Mouse (Mus musculus) cerebellum, adult 2 months (tissue): ENCODE data around the gene Gga1. TPM values are rescaled to one million over a fixed set of nuclear protein-coding genes. Genes with fewer than 3 reads are reported as not detected.

ENCODE experiments used
- DNase-seq, 2 experiments: peaks; one replicate each; pipeline ENCODE4 v3.0.0; 2021
- H3K27ac ChIP-seq: fragments of 200-500 bp; 2 replicates; pipeline ENCODE4 v1.5.1; 2012; ENCODE audit warnings: low read length, control low read depth, inconsistent platforms; ENCODE audit not compliant: insufficient read depth
- H3K27me3 ChIP-seq: fragments of 200-500 bp; 2 replicates; pipeline ENCODE4 v1.6.1; 2012; ENCODE audit warnings: inconsistent platforms, mild to moderate bottlenecking, low read length, moderate library complexity; ENCODE audit not compliant: control insufficient read depth, insufficient read depth
- H3K4me1 ChIP-seq: fragments of 200-500 bp; 2 replicates; pipeline ENCODE4 v1.6.1; 2011; ENCODE audit warnings: low read length; ENCODE audit not compliant: control insufficient read depth, insufficient read depth
- H3K4me3 ChIP-seq: fragments of 200-500 bp; replicated peaks from 2 replicates; pipeline ENCODE3; 2011; ENCODE audit warnings: mild to moderate bottlenecking, low read depth, low read length, control low read depth; ENCODE audit not compliant: insufficient read depth
- CTCF ChIP-seq: fragments of 200-500 bp; IDR thresholded peaks from 2 replicates; pipeline ENCODE4 v1.5.1; 2011; ENCODE audit warnings: low read depth, mild to moderate bottlenecking, control low read depth, low read length, moderate library complexity, borderline replicate concordance; ENCODE audit not compliant: insufficient read depth
- POLR2A ChIP-seq: fragments of 200-500 bp; IDR thresholded peaks from 2 replicates; pipeline ENCODE4 v1.6.1; 2011; ENCODE audit warnings: low read length, control low read depth, borderline replicate concordance; ENCODE audit not compliant: insufficient read depth
- WGBS: fragments of 180-500 bp; shearing (Covaris S2); methylation state at CpG from one replicate; pipeline ENCODE4 v1.1.7; 2018; 5-methylcytosine and 5-hydroxymethylcytosine counted together
- polyA plus RNA-seq: library from polyadenylated mRNA; depleted of rRNA; stranded (reverse); fragments of >200 nt; gene quantifications from 2 replicates; pipeline ENCODE4 v1.2.3, GENCODE M21; 2012

The Gga1 gene
- polyA plus RNA-seq, 1 experiment: 80.8 TPM

- WGBS: 69% methylated on average over 18 of the region's 18 CpGs
Measured at GRCm38 (mm10) chr15:78900585-78901421, 23.8 kb downstream of the Gga1 start.

DNA sequence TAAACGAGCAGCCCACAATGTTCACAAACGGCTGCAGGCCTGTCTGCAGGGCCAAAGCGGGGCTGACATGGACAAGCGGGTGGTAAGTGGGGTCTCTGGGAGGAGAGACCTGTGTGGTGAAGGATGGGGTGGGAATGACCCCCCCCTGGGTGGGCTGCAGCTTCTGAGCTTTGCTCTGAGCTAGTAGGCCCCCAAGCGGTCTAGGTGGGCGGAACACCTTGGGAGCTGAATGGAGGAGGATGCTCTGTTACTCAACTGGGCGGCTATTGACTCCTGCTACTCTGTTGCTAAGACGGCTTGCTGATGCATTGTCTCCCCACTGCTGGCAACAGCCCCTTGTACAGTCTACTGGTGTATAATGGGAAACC lies 24.4 kb downstream of the Gga1 start:
- no peak for DNase-seq
- Histone ChIP-seq H3K4me1 (no peaks in the 10 kb centered on the region; the same call in none of the 2 replicates), H3K27me3 (no peaks in the 10 kb centered on the region), H3K27ac (no peak overlapping the region), H3K4me3 (no peak overlapping the region)
- 80% methylated on average over 8 of the region's 8 CpGs for WGBS
- TF ChIP-seq CTCF (no peak), POLR2A (no peak)

More at GRCm38 (mm10) chr15:78900585-78901421, 23.8 kb downstream of the Gga1 start:
- TF ChIP-seq POLR2A (no peak), CTCF (no peak)
- no peak overlapping the region for H3K27ac ChIP-seq
- no peak overlapping the region for H3K4me3 ChIP-seq
- no peaks in the 10 kb centered on the region; the same call in none of the 2 replicates for H3K4me1 ChIP-seq
- no peak for DNase-seq
- no peaks in the 10 kb centered on the region for H3K27me3 ChIP-seq

DNA sequence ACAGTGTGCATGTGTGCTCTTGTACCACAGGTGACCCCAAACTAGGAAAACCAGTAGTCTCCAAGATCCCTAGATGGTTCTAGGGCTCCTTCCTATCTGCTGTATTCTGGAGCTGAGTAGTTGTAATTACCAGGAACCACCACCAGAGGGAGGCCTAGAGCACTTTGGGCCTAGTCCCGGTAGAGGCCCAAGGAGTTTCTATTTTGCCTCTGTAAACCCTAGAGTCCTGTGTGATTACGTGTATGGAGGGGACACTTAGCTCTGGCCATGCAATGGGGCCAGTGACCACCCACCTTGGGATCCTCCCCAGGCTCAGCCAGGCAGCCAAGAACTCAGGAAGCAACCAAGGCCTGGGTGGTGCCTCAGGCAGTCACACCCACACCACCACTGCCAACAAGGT lies 26.3 kb downstream of the Gga1 start:
- peak; percentile 76 to 82 for DNase-seq
- no peak overlapping the region for H3K4me3 ChIP-seq
- H3K4me1 ChIP-seq: no peaks in the 10 kb centered on the region; the same call in 1 of the 2 replicates
- WGBS: 3% methylated on average over 2 of the region's 2 CpGs
- no peaks in the 10 kb centered on the region for H3K27me3 ChIP-seq
- no peak for TF ChIP-seq POLR2A
- peak; percentile 83 for TF ChIP-seq CTCF
- H3K27ac ChIP-seq: no peak overlapping the region

DNA sequence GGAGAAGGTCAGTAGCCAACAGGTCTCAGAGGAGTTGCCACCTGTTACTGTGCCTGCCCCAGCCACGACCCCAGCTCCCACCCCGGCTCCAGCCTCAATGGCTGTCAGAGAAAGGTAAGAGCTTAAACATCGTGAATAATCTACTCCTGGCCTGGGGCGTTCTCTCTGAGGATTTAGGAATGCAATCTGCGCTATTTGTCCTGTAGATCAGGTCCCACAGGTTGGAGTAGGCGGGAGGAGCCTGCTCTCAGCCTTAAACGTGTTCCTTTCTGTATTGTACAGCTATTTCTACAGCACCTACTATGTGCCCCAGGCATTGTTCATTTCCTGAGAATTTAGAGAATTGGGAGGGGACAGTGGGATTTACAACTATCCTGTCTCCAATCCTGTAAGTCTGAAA lies 31.4 kb downstream of the Gga1 start:
- no peaks in the 10 kb centered on the region for H3K4me1 ChIP-seq
- TF ChIP-seq POLR2A (no peak), CTCF (no peak)
- no peak overlapping the region for H3K27ac ChIP-seq
- no peaks in the 10 kb centered on the region for H3K27me3 ChIP-seq
- WGBS: 80% methylated on average over 7 of the region's 7 CpGs
- H3K4me3 ChIP-seq: no peak overlapping the region
- DNase-seq: no peak

GRCm38 (mm10) chr15:78908982-78909381 lies 32.0 kb downstream of the Gga1 start:
- Histone ChIP-seq H3K4me1 (no peaks in the 10 kb centered on the region), H3K27me3 (no peaks in the 10 kb centered on the region), H3K4me3 (no peak overlapping the region), H3K27ac (no peak overlapping the region)
- DNase-seq: no peak
- WGBS: 83% methylated on average over 8 of the region's 8 CpGs
- TF ChIP-seq CTCF (no peak), POLR2A (no peak)

- no peak overlapping the region for H3K27ac ChIP-seq
- peaks cover 6% of the 10 kb centered on the region; the same call in 1 of the 2 replicates for H3K4me1 ChIP-seq
- 31% methylated on average over 9 of the region's 9 CpGs for WGBS
- H3K27me3 ChIP-seq: no peaks in the 10 kb centered on the region
- DNase-seq: peak; percentile 54 to 59
- H3K4me3 ChIP-seq: no peak overlapping the region
- TF ChIP-seq CTCF (peak; percentile 50; the same call in 1 of the 2 replicates), POLR2A (no peak)
Measured at GRCm38 (mm10) chr15:78912040-78912439, 35.0 kb downstream of the Gga1 start.

DNA sequence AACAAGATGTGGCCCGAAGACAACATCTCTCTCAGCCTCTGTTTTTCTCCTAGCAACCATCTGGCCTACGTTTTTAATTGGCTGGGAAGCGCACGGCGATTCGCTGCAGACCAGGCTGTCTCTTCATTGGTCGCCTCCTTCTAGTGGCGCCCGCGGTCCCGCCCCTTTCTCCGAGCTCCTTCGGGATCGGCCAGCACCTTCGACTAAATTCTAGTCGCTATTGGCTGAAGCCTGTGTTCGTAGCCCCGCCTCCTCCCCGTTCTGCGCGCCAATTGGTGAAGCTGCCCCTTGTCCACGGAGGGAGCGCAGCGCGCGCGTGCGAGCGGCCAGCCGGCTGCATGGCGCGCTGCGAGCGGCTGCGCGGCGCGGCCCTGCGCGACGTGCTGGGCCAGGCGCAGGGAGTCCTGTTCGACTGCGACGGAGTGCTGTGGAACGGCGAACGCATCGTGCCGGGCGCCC lies 36.7 kb downstream of the Gga1 start, which contains the start of gene Pdxp:
Pdxp (plus strand) TSS at position 288 of the 459 bp plus-strand sequence.
- Histone ChIP-seq H3K27me3 (no peaks in the 10 kb centered on the region), H3K4me3 (peak within 1 kb of the TSS; percentile 98), H3K4me1 (peaks cover 17% of the 10 kb centered on the region), H3K27ac (peak within 1 kb of the TSS; percentile 72)
- peak; percentile 97 to 99 for DNase-seq
- WGBS: under 1% methylated on average over 51 of the region's 51 CpGs
- TF ChIP-seq POLR2A: peak; percentile 84
- TF ChIP-seq CTCF: no peak
